Mouse (Mus musculus) brown adipose tissue, adult 24 weeks (tissue): ENCODE measurements at regions not wholly inside any gene's neighbourhood (a gene's known extent, or its start where the extent isn't known, plus 50 kb on each side); places are given as distances from the start of the nearest gene placed in this dataset.
A peak's percentile ranks its signal among the peaks of the same experiment; 100 is the strongest.
"Not testable (repeated sequence)": the region's sequence is repeated elsewhere in the genome, so short reads cannot be mapped to it uniquely, and the experiment has no call there.

ENCODE experiments used
- H3K27ac ChIP-seq: fragments of 200-500 bp; replicated peaks from 2 replicates; pipeline ENCODE4 v1.5.1; 2012; ENCODE audit warnings: low read depth, mild to moderate bottlenecking, low read length
- H3K4me1 ChIP-seq: fragments of 200-500 bp; 2 replicates; pipeline ENCODE4 v1.6.1; 2012; ENCODE audit warnings: low read length, mixed read lengths; ENCODE audit not compliant: control insufficient read depth, insufficient read depth, insufficient read length
- H3K4me3 ChIP-seq: fragments of 200-500 bp; 2 replicates; pipeline ENCODE4 v1.5.1; 2012; ENCODE audit warnings: low read depth, mild to moderate bottlenecking, low read length, moderate library complexity; ENCODE audit not compliant: insufficient read depth

DNA sequence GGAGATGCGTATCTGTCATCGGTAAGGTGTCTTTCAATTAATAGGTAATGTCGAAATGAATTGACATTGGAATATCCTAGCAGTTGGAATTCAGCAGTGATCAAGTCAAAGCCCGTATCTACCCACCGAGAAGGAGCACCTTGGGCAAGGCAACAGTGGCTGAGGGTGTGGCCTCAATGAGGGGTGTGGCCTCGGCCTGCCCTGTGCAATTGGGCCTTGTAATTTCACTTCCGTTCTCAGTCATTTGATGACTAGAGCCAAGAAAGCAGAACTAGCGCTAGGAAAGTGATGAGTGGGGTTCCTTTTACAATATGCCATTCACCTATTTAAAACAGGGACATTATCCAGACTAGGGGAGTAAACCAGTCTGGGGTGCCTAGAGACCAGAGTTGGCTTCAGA, 77.6 kb downstream of the Elovl4 start:
- Histone ChIP-seq H3K27ac (no peak overlapping the region), H3K4me1 (peaks cover 6% of the 10 kb centered on the region; the same call in 1 of the 2 replicates), H3K4me3 (no peak overlapping the region)

DNA sequence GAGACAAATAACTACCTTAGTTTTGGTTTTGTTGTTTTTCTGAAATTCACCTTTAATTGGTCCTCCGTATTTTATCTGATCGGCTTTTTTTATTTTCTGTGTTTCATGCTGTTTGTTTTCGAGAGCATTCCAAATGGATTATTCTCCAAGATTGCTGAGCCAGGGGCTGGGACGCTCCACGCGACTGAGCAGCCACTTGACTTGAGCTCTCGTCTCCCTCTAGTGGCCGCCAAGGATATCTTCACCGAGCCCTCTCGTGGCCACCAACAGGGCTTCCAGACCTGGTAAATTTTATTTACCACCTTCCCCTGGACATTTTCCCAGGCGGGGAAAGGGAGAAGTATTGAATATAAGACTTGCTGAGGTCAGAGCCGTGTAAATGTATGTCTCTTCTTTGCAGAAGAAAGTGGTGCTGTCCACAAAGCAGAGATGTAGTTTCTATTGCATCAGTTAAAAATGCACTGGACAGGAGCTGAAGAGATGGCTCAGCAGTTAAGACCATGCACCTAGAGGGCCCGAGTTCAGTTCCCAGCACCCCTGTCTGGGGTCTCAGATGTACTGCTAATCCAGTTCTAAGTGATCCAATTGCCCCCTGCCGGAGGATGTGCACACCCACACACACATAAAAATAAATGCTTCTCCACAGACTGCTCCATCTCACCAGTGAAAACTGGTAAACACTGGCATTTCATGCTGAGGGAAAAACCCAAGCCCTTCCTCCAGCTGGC, 78.5 kb downstream of the Elovl4 start:
- H3K4me3 ChIP-seq, result 0 out of 2 replicates have a peak overlapping the region, but pooled peaks have one; percentile 17
- no peak overlapping the region for H3K27ac ChIP-seq
- H3K4me1 ChIP-seq, result peaks cover 6% of the 10 kb centered on the region; the same call in 1 of the 2 replicates

DNA sequence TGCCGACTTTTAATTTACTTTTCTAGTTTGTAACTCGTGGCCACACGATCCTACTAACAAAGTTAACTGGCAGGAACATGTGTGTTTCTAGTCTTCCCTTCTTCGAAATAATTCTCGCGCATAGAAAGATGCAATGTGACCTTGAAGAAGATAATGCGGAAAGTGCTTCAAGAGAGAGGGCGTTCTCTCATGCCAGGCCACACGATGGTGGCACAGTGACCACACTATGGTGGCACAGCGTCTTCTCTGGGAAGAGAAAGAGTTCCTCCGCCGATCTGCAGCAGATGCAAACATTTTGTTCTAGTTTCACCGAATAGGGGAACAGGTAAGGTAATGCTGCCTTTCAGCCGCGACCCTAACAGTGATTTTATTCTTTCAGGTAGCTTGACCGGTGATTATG, 79.1 kb downstream of the Elovl4 start:
- peaks cover under 1% of the 10 kb centered on the region; the same call in 1 of the 2 replicates for H3K4me1 ChIP-seq
- H3K27ac ChIP-seq, result no peak overlapping the region
- 0 out of 2 replicates have a peak overlapping the region, but pooled peaks have one; percentile 17 for H3K4me3 ChIP-seq

DNA sequence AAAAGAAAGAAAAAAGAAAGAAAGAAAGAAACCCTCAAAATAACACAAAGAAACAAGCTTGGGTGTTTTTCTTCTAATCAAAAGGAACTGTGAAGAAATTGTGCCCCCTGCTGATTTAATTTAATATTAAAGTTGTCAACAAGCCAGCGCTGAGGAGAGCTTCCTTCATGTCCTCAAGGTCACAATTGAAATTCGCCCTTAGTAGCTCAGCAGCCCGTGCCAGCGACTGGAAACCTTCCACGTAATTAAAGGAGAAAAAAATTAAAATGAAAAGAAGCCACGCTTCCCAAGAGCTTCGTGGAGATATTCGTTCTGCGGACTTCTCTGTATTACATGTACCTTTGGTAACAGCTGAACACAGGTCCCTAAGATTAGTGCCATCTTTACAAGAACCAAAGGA, 80.0 kb downstream of the Elovl4 start:
- H3K4me1 ChIP-seq, result no peaks in the 10 kb centered on the region
- no peak overlapping the region for H3K4me3 ChIP-seq
- H3K27ac ChIP-seq, result peak overlapping the region; percentile 68

DNA sequence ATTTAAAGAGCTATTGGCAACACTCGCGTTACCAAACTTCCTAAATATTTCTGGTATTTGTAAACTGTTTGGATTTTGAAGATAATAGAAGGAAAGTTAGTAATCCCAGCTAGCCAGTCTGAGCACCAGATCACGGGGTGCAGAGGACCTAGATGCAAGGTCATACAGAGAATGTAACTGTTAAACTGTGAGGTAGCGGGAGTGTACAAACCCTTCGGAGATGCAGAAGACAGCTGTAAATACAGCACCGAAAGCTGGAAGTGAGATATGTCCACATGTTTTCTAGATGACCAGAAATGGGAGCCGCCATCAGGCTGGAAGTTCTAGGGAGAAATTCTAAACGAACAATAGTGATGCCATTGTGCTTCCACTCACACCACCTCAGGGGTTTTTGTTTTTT, 80.5 kb downstream of the Elovl4 start:
- H3K27ac ChIP-seq, result no peak overlapping the region

DNA sequence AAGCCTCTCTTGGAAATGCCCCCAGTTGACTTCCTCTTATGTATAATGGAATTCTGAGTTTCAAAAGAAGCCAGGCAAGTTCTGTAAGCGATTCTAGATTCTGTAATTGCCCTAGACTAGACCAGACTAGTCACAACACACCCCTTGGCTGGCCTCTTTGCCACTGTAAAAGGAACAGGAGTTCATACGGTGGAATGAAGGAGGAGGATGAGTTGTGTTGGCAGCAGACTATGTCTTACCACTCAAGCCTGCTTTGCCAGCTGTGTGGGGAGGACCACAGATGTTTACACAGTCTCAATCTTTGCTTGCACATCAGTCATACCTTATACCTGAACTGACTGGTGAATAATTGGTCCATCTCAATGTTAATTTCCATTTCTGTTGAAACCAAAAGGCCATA, 85.1 kb downstream of the Elovl4 start:
- Histone ChIP-seq H3K4me1 (no peaks in the 10 kb centered on the region), H3K27ac (no peak overlapping the region), H3K4me3 (no peak overlapping the region)

More for the DNA sequence above, 80.5 kb downstream of the Elovl4 start:
- no peak overlapping the region for H3K4me3 ChIP-seq
- no peaks in the 10 kb centered on the region for H3K4me1 ChIP-seq

- Histone ChIP-seq H3K4me1 (no peaks in the 10 kb centered on the region), H3K4me3 (no peak overlapping the region), H3K27ac (no peak overlapping the region)
Observed at GRCm38 (mm10) chr9:83719811-83720210, 86.3 kb downstream of the Elovl4 start.

- H3K27ac ChIP-seq, result not testable (repeated sequence)
Observed at GRCm38 (mm10) chr9:83718084-83718483, 88.0 kb downstream of the Elovl4 start.

GRCm38 (mm10) chr9:83716101-83716763, 89.8 kb downstream of the Elovl4 start:
- no peak overlapping the region for H3K27ac ChIP-seq
- no peak overlapping the region for H3K4me3 ChIP-seq
- H3K4me1 ChIP-seq, result no peaks in the 10 kb centered on the region

More at GRCm38 (mm10) chr9:83718084-83718483, 88.0 kb downstream of the Elovl4 start:
- not testable (repeated sequence) for H3K4me3 ChIP-seq, H3K4me1 ChIP-seq

DNA sequence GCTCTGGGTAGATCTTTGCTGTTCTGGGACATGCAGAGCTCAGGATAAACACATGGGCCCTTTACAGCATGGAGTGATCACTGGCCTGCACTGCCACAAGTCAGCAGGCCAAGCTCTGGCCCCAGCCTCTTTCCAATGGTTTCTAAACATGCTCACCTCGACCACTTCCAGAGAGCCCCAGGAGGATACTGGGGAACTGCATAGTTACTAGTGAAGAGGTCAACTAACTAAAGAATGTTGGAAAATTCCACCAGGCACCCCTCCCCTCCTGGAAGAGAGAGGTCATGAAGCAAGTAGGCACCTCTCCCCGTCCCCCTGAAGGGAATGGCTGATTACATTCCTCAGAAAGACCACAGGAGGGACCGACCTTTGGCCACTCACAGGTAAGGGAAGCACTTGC, 98.7 kb downstream of the Elovl4 start:
- Histone ChIP-seq H3K4me1 (no peaks in the 10 kb centered on the region; the same call in 1 of the 2 replicates), H3K4me3 (no peak overlapping the region), H3K27ac (no peak overlapping the region)

DNA sequence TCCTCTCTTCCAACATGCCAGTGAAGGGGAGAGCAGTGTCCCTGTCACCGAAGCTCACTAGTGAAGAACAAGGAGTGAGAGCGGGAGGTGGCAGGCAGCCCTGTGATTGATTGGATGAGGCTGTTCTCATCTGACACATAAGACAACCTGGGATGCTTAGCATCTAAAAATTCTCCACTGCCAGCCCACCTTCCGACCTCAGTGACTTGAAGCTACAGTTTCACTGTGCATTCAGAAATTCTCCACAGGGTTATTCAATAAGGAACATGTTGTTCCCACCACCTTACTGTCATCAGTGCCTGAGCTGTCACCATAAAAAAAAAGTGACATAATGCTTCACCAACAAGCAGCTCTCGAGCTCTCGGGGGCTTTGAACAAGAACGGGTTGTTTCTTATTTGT, 100.0 kb downstream of the Elovl4 start:
- Histone ChIP-seq H3K4me1 (no peaks in the 10 kb centered on the region; the same call in 1 of the 2 replicates), H3K4me3 (no peak overlapping the region), H3K27ac (no peak overlapping the region)

- Histone ChIP-seq H3K27ac (no peak overlapping the region), H3K4me3 (no peak overlapping the region), H3K4me1 (no peaks in the 10 kb centered on the region; the same call in 1 of the 2 replicates)
Observed at GRCm38 (mm10) chr9:83704186-83704585, 101.9 kb downstream of the Elovl4 start.

DNA sequence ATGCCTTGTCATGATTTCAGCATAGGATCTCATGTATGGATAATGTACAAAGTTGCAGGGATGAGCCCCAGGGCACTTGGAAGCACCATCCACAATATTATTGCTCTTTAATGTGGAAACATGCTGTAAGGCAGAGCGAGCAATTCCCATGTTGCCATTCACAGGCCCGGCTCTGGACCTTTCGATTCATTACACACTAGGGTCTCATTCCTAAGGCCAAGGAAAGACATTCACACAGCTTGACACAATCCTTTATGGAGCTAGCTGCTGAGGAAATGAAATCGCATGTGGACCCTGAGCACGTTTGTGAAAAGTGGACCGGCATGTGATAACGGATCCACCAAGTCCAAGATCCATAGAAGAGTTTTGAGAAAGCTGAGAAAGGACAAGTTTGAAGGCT, 105.2 kb downstream of the Elovl4 start:
- Histone ChIP-seq H3K4me3 (no peak overlapping the region), H3K4me1 (no peaks in the 10 kb centered on the region), H3K27ac (no peak overlapping the region)

DNA sequence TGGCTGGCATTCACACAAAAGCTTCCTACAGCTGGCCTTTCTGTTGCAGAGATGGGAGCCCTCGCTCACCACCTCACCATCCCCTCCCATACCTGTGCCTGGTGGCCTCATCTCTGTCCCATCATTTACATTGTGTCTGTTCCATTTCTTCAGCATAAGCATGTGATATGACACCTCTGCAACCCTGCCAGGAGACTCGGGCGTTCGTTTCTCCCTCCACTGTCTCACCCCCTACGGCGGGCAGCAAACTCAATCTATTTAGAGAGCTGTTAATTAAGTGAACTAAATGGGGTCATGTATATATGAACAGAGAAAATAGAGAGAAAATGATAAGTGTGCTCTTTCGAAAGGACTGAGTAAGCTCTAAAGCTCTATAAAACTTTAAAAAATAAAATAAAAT, 106.0 kb downstream of the Elovl4 start:
- Histone ChIP-seq H3K4me3 (no peak overlapping the region), H3K27ac (no peak overlapping the region), H3K4me1 (no peaks in the 10 kb centered on the region)

GRCm38 (mm10) chr9:83691332-83692198, 114.5 kb downstream of the Elovl4 start:
- Histone ChIP-seq H3K27ac (no peak overlapping the region), H3K4me3 (no peak overlapping the region), H3K4me1 (peaks cover 9% of the 10 kb centered on the region)
